Mouse (Mus musculus) thymus, adult 2 months (tissue): ENCODE measurements around the gene Asf1b. TPM values are rescaled to one million over a fixed set of nuclear protein-coding genes. Genes with fewer than 3 reads are reported as not detected.
"Not testable (repeated sequence)": the region's sequence is repeated elsewhere in the genome, so short reads cannot be mapped to it uniquely, and the experiment has no call there.

Source experiments
- DNase-seq: peaks from one replicate; pipeline ENCODE4 v3.0.0; 2021
- H3K27ac ChIP-seq: fragments of 200-500 bp; 2 replicates; pipeline ENCODE4 v1.5.1; 2012; ENCODE audit warnings: low read length, control low read depth; ENCODE audit not compliant: control insufficient read depth, insufficient read depth
- H3K27me3 ChIP-seq: fragments of 200-500 bp; 2 replicates; pipeline ENCODE4 v1.6.1; 2012; ENCODE audit warnings: mild to moderate bottlenecking, low read length, moderate library complexity, mixed read lengths; ENCODE audit not compliant: control insufficient read depth, insufficient read depth
- H3K36me3 ChIP-seq: fragments of 200-500 bp; 2 replicates; pipeline ENCODE4 v1.6.1; 2012; ENCODE audit warnings: mild to moderate bottlenecking, low read length, moderate library complexity; ENCODE audit not compliant: control insufficient read depth, insufficient read depth
- H3K4me1 ChIP-seq: fragments of 200-500 bp; replicated peaks from 2 replicates; pipeline ENCODE4 v1.6.1; 2012; ENCODE audit warnings: low read length; ENCODE audit not compliant: control insufficient read depth, insufficient read depth
- H3K4me3 ChIP-seq: fragments of 200-500 bp; 2 replicates; pipeline ENCODE4 v1.5.1; 2012; ENCODE audit warnings: mild to moderate bottlenecking, low read length, control low read depth, moderate library complexity; ENCODE audit not compliant: control insufficient read depth, insufficient read depth
- CTCF ChIP-seq: fragments of 200-500 bp; IDR thresholded peaks from 2 replicates; pipeline ENCODE4 v1.5.1; 2012; ENCODE audit warnings: mild to moderate bottlenecking, control low read depth, low read length, moderate library complexity, borderline replicate concordance; ENCODE audit not compliant: control insufficient read depth, poor library complexity, insufficient read depth; ENCODE audit errors: extremely low read depth
- POLR2A ChIP-seq: fragments of 200-500 bp; IDR thresholded peaks from 2 replicates; pipeline ENCODE4 v1.6.1; 2012; ENCODE audit warnings: mild to moderate bottlenecking, low read length, control low read depth, moderate library complexity; ENCODE audit not compliant: control insufficient read depth, poor library complexity, insufficient read depth; ENCODE audit errors: extremely low read depth
- WGBS: fragments of 180-500 bp; shearing (Covaris S2); methylation state at CpG from one replicate; pipeline ENCODE4 v1.1.7; 2018; 5-methylcytosine and 5-hydroxymethylcytosine counted together
- polyA plus RNA-seq: library from polyadenylated mRNA; depleted of rRNA; stranded (reverse); fragments of >200 nt; gene quantifications from 2 replicates; pipeline ENCODE4 v1.2.3, GENCODE M21; 2012

The Asf1b gene
- polyA plus RNA-seq, 1 experiment: 170 TPM

DNA sequence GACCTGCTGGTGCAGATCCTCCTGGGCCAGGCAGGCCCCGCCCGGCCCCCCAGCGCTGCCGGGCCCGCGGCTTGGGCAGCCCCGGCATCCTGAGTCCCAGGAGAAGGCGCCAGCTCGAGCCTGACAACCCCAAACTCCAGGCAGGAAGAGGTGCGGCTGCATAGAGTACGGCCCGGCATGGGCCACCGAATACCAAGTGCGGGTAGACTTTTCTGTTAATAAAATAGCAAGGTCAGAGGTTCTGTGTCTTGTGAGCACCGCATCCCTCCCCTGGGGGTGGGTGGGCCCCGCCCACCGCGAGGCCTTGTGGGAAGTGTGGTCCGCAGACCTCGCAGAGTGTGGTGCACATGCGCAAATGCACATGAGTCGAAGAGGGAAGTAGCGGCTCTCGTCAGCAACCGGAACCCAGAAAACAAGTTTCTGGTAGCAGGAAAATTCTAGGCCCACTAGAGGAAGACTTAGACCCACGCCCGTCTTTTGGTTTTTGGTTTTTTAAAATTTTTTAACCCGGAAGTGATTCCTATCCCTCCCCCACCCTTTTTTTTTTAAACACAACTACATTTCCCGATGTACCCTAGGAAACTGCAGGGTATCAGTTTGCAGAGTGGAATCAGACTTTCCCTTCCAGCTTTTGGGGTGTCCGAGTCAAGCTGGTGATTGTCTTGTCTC is 49.4 kb downstream of the Asf1b start:
- Histone ChIP-seq H3K36me3 (no peaks in the 10 kb centered on the region), H3K27ac (peak overlapping the region; percentile 84), H3K4me3 (peak overlapping the region; percentile 67), H3K4me1 (peaks cover 28% of the 10 kb centered on the region), H3K27me3 (no peaks in the 10 kb centered on the region)
- DNase-seq: peak; percentile 95
- TF ChIP-seq CTCF: 0 out of 2 replicates have a peak, but pooled peaks have one; percentile 36
- TF ChIP-seq POLR2A: 0 out of 2 replicates have a peak, but pooled peaks have one; percentile 16
- 1% methylated on average over 30 of the region's 30 CpGs for WGBS

DNA sequence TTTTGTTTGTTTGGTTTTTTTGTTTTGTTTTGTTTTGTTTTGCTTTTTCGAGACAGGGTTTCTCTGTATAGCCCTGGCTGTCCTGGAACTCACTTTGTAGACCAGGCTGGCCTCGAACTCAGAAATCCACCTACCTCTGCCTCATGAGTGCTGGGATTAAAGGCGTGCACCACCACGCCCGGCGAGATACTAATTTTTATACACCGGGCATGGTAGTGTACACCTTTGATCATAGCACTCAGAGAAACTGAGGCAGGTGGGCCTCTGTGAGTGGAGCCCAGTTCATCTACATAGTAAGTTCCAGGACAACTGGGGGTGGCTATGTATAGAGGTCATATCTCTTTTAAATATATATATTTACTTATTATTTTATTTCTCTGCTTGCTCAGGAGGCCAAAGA is 50.2 kb downstream of the Asf1b start:
- not testable (repeated sequence) for H3K27ac ChIP-seq, H3K4me3 ChIP-seq, H3K36me3 ChIP-seq, H3K27me3 ChIP-seq, DNase-seq
- WGBS: 98% methylated on average over 7 of the region's 7 CpGs
- H3K4me1 ChIP-seq: peaks cover 26% of the 10 kb centered on the region

DNA sequence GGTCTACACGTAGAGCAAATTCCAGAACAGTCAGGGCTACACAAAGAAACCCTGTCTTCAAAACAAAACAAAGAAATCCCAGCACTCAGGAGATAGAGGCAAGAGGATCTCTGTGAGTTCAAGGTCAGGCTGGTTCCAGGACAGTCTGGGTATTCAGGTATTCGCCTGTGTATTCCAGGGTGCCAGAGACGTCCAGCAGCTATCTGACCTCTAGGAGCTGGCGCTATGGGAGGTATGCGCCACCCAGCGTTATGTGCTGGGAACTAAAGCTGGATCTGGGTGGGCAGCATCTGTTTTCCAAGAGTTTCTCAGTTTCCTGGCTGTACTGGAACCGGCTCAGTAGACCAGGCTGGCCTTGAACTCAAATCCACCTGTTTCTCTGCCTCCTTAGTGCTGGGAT is 53.1 kb downstream of the Asf1b start:
- no peak for TF ChIP-seq POLR2A
- TF ChIP-seq CTCF: no peak
- H3K27ac ChIP-seq: no peak overlapping the region
- 87% methylated on average over 7 of the region's 7 CpGs for WGBS
- no peaks in the 10 kb centered on the region for H3K36me3 ChIP-seq
- DNase-seq: no peak
- no peak overlapping the region for H3K4me3 ChIP-seq
- H3K4me1 ChIP-seq: peaks cover 32% of the 10 kb centered on the region
- H3K27me3 ChIP-seq: peaks cover 16% of the 10 kb centered on the region; the same call in 1 of the 2 replicates

DNA sequence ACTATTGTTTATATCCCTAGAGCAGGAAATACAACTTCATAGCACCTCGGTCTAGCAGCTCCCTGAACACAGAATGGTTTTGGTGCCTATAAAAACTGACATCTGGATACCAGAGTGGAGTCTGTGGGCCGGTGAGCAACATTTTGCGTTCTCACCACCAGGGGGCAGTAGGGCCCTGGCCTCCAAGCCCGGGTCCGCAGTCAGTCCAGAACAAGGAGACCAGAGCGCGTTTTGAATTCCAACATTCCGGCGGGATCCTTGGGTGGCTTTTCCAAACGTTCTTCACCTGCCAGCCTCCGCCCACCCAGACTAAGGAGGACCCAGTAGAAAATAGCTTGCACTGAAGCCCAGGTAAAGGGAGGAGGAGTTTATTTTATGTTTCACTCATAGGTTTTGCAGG is 54.6 kb downstream of the Asf1b start:
- TF ChIP-seq POLR2A (no peak), CTCF (peak; percentile 96)
- Histone ChIP-seq H3K4me3 (no peak overlapping the region), H3K36me3 (no peaks in the 10 kb centered on the region), H3K27me3 (peaks cover 16% of the 10 kb centered on the region; the same call in 1 of the 2 replicates), H3K27ac (no peak overlapping the region), H3K4me1 (peaks cover 25% of the 10 kb centered on the region)
- peak; percentile 80 for DNase-seq
- 2% methylated on average over 11 of the region's 11 CpGs for WGBS

DNA sequence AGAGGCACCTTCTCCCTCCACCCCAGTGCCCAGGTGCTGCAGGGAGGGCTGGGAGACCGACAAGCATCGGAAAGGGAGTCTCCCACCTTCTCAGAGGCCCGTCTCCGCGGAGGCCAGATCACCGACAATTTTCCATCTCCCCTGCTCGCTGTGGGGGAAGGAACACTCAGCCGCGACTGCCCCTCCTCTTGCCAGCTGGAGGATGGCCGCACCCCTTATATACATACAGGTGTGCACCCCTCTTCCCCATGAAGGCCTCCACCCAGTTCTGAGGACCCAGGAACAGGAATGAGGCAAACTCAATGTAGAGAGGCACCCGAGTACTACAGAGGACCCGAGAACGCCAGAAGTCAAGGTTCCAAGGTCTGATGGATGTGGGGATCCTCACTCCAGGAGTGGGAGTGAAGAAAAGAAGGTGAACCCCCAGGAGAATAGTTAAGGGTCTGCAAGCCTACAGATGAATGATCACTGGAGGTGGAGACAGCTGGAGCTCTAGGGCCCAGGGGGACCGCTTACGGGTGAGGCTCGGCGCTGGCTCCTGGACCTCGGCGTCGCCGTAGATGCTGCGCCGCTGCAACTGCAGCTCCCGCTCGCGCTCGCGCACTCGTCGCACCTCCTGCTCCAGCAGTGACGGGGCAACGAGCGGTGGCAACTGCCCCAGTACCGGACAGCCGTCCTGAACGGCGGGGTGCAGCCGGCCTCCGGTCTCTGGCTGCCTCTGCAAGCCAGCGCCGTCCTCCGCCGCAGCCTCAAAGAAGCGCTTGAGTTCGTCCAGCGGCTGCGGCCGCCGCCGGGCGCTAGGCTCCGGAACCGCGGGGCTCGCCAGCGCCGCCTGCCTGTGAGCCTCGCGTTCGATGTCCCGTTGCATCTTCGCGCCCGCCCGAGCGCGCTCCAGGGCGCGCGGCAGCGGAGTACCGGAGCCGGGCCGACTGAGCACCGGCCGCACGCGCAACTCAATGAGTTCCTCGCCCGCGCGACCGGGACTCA is 55.6 kb downstream of the Asf1b start:
- Histone ChIP-seq H3K27ac (no peak overlapping the region), H3K27me3 (peaks cover 16% of the 10 kb centered on the region; the same call in 1 of the 2 replicates), H3K4me1 (peaks cover 21% of the 10 kb centered on the region), H3K36me3 (no peaks in the 10 kb centered on the region), H3K4me3 (peak overlapping the region; percentile 45)
- DNase-seq: peak; percentile 77
- 3% methylated on average over 83 of the region's 83 CpGs for WGBS
- TF ChIP-seq POLR2A: no peak
- peak; percentile 88; the same call in 1 of the 2 replicates for TF ChIP-seq CTCF

DNA sequence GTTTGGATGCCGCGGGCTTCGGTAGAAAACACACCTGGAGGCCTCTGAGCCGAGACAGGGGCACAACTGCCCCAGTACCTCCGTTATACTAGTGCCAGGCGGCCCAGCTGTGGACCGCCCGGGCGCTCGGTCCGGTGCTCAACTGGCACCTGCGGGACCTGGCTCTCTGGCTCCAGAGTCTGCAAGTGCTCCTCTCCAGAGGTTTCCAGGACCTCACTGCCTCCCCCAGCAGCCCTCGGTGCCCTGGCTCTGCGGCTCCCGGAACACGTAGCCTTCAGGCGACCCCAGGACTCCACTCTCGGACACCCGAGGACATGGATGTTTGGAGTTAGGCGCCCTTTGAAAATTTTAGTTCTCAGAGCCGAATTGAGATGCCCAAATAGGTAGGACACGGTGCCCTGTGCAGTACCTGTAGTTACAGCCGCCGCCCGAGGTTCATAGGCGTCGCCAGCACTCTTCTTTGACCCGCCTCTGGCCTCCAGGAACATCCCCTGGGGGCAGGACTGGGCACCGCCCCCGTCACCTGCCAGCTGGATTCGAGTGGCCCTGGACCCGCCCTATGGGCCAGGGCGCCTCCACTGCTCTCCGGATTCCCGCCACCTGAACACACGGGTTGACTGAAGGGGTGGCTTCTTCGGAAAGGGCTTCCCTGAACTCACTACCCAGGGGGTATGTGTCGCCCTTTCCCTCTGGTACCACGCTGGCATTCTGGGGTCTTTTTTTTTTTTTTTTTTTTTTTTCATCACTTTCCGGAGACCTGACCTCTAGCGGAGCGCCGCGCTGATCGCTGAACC is 56.6 kb downstream of the Asf1b start, which contains the start of gene 2210011C24Rik:
TSS of gene 2210011C24Rik (minus strand) at position 467 of the 794 bp plus-strand sequence.
- Histone ChIP-seq H3K36me3 (no peaks in the 10 kb centered on the region), H3K27me3 (peaks cover 16% of the 10 kb centered on the region; the same call in 1 of the 2 replicates), H3K4me1 (peaks cover 21% of the 10 kb centered on the region), H3K27ac (no peak within 1 kb of the TSS), H3K4me3 (peak within 1 kb of the TSS; percentile 45)
- DNase-seq: peak; percentile 18
- WGBS: 2% methylated on average over 45 of the region's 45 CpGs
- TF ChIP-seq POLR2A (no peak), CTCF (no peak)
